Mouse (Mus musculus) lung, postnatal 0 days (tissue): ENCODE results near the gene Tldc2. TPM values are rescaled to one million over a fixed set of nuclear protein-coding genes. Genes with fewer than 3 reads are reported as not detected.

Experiments used
- ATAC-seq: fragments of 200-750 bp; cut with Nextera tagmentation; 2 replicates; pipeline ENCODE4 v1.8.0; 2017; ENCODE audit warnings: moderate library complexity
- DNase-seq: peaks from one replicate; pipeline ENCODE4 v3.0.0-alpha.2; 2016; ENCODE audit warnings: low spot score
- H3K27ac ChIP-seq: fragments of 300-500 bp; sonication (generic); 2 replicates; pipeline ENCODE4 v1.5.1; 2014; ENCODE audit warnings: antibody characterized with exemption, mild to moderate bottlenecking, low read length, mixed read lengths
- H3K27me3 ChIP-seq: fragments of 300-500 bp; sonication (generic); replicated peaks from 2 replicates; pipeline ENCODE4 v1.6.1; 2014; ENCODE audit warnings: low read length, mixed read lengths; ENCODE audit not compliant: insufficient read depth
- H3K36me3 ChIP-seq: fragments of 300-500 bp; sonication (generic); 2 replicates; pipeline ENCODE4 v1.6.1; 2014; ENCODE audit warnings: low read length, mixed read lengths; ENCODE audit not compliant: insufficient read depth
- H3K4me1 ChIP-seq: fragments of 300-500 bp; sonication (generic); 2 replicates; pipeline ENCODE4 v1.6.1; 2014; ENCODE audit warnings: antibody characterized with exemption, low read depth, low read length, mixed read lengths; ENCODE audit not compliant: insufficient read depth
- H3K4me2 ChIP-seq: fragments of 300-500 bp; sonication (generic); replicated peaks from 2 replicates; pipeline ENCODE4 v1.6.1; 2014; ENCODE audit warnings: low read depth, mild to moderate bottlenecking, low read length, moderate library complexity, mixed read lengths
- H3K4me3 ChIP-seq: fragments of 300-500 bp; sonication (generic); 2 replicates; pipeline ENCODE4 v1.5.1; 2014; ENCODE audit warnings: low read depth, low read length
- H3K9ac ChIP-seq: fragments of 300-500 bp; sonication (generic); replicated peaks from 2 replicates; pipeline ENCODE4 v1.6.1; 2014; ENCODE audit warnings: low read depth, mild to moderate bottlenecking
- H3K9me3 ChIP-seq: fragments of 300-500 bp; sonication (generic); 2 replicates; pipeline ENCODE4 v1.6.1; 2016; ENCODE audit warnings: low read length, mixed read lengths
- CTCF ChIP-seq: IDR thresholded peaks from 2 replicates; pipeline ENCODE4 v1.5.1; 2016; ENCODE audit warnings: antibody characterized with exemption, mild to moderate bottlenecking
- EP300 ChIP-seq: IDR thresholded peaks from 2 replicates; pipeline ENCODE4 v1.6.1; 2016; ENCODE audit warnings: antibody characterized with exemption, mild to moderate bottlenecking, control low read depth
- WGBS: fragments of 180-500 bp; shearing (Covaris S2); extraction: QIAGEN DNeasy Blood & Tissue Kit; methylation state at CpG from one replicate; pipeline ENCODE4 v1.1.7; 2014; 5-methylcytosine and 5-hydroxymethylcytosine counted together
- polyA plus RNA-seq: library from polyadenylated mRNA; unstranded; fragments of >200 nt; fragmentation: Nextera tagmentation; extraction: Ambion mirVana; gene quantifications from 2 replicates; pipeline ENCODE4 v1.2.1, GENCODE M21; 2015

Gene Tldc2
- polyA plus RNA-seq, 1 experiment from 2014 or later = not detected

GRCm38 (mm10) chr2:157075226-157075625 lies 11.6 kb upstream of the Tldc2 start:
- Histone ChIP-seq H3K9me3 (no peaks in the 10 kb centered on the region), H3K9ac (no peak overlapping the region), H3K27me3 (no peaks in the 10 kb centered on the region), H3K4me2 (peak overlapping the region; percentile 83), H3K27ac (peak overlapping the region; percentile 51), H3K36me3 (no peaks in the 10 kb centered on the region), H3K4me1 (peaks cover 54% of the 10 kb centered on the region), H3K4me3 (0 out of 2 replicates have a peak overlapping the region, but pooled peaks have one; percentile 15)
- DNase-seq (no peak), ATAC-seq (no peak)
- no peak for TF ChIP-seq EP300
- TF ChIP-seq CTCF = no peak
- 75% methylated on average over 3 of the region's 3 CpGs for WGBS

- Histone ChIP-seq H3K27me3 (no peaks in the 10 kb centered on the region), H3K27ac (peak overlapping the region; percentile 51), H3K4me2 (peak overlapping the region; percentile 83), H3K9me3 (no peaks in the 10 kb centered on the region), H3K9ac (no peak overlapping the region), H3K36me3 (no peaks in the 10 kb centered on the region), H3K4me1 (peaks cover 50% of the 10 kb centered on the region), H3K4me3 (0 out of 2 replicates have a peak overlapping the region, but pooled peaks have one; percentile 15)
- TF ChIP-seq CTCF (no peak), EP300 (no peak)
- no peak for ATAC-seq
- peak; percentile 45 for DNase-seq
- 10% methylated on average over 3 of the region's 3 CpGs for WGBS
Observed at GRCm38 (mm10) chr2:157075685-157076084, 11.2 kb upstream of the Tldc2 start.

- Histone ChIP-seq H3K27ac (peak overlapping the region; percentile 95; the same call in 1 of the 2 replicates), H3K4me3 (peak overlapping the region; percentile 86), H3K9me3 (no peaks in the 10 kb centered on the region), H3K4me2 (peak overlapping the region; percentile 83), H3K4me1 (peaks cover 42% of the 10 kb centered on the region), H3K27me3 (no peaks in the 10 kb centered on the region), H3K9ac (no peak overlapping the region), H3K36me3 (no peaks in the 10 kb centered on the region)
- TF ChIP-seq CTCF (no peak), EP300 (no peak)
- WGBS = 76% methylated on average over 7 of the region's 7 CpGs
- ATAC-seq = no peak
- DNase-seq = no peak
Observed at GRCm38 (mm10) chr2:157076585-157076984, 10.3 kb upstream of the Tldc2 start.

GRCm38 (mm10) chr2:157077160-157077559 lies 9.7 kb upstream of the Tldc2 start:
- Histone ChIP-seq H3K4me2 (peak overlapping the region; percentile 83), H3K27me3 (no peaks in the 10 kb centered on the region), H3K9ac (peak overlapping the region; percentile 88), H3K4me1 (peaks cover 37% of the 10 kb centered on the region), H3K9me3 (no peaks in the 10 kb centered on the region), H3K4me3 (peak overlapping the region; percentile 86), H3K27ac (peak overlapping the region; percentile 95), H3K36me3 (no peaks in the 10 kb centered on the region)
- WGBS = 14% methylated on average over 5 of the region's 5 CpGs
- ATAC-seq (peak; percentile 1; the same call in 1 of the 2 replicates), DNase-seq (peak; percentile 44)
- TF ChIP-seq CTCF (no peak), EP300 (no peak)

- peak; percentile 92 for DNase-seq
- Histone ChIP-seq H3K9ac (peak overlapping the region; percentile 88), H3K27me3 (no peaks in the 10 kb centered on the region), H3K4me2 (peak overlapping the region; percentile 83), H3K4me1 (peaks cover 32% of the 10 kb centered on the region), H3K4me3 (peak overlapping the region; percentile 86), H3K9me3 (no peaks in the 10 kb centered on the region), H3K27ac (peak overlapping the region; percentile 95), H3K36me3 (no peaks in the 10 kb centered on the region)
- TF ChIP-seq CTCF (no peak), EP300 (peak; percentile 86)
- ATAC-seq = peak; percentile 48
- WGBS = 3% methylated on average over 15 of the region's 15 CpGs
Observed at GRCm38 (mm10) chr2:157077641-157078058, 9.2 kb upstream of the Tldc2 start.

- peaks cover 31% of the 10 kb centered on the region; the same call in 1 of the 2 replicates for H3K4me1 ChIP-seq
- peak overlapping the region; percentile 95 for H3K27ac ChIP-seq
- no peaks in the 10 kb centered on the region for H3K27me3 ChIP-seq
- H3K9ac ChIP-seq = peak overlapping the region; percentile 88
- peak; percentile 45 for DNase-seq
- H3K9me3 ChIP-seq = no peaks in the 10 kb centered on the region
- no peaks in the 10 kb centered on the region for H3K36me3 ChIP-seq
- H3K4me2 ChIP-seq = peak overlapping the region; percentile 83
- H3K4me3 ChIP-seq = peak overlapping the region; percentile 86
- 2% methylated on average over 66 of the region's 79 CpGs for WGBS
- peak; percentile 4 for ATAC-seq
- no peak for TF ChIP-seq EP300
- no peak for TF ChIP-seq CTCF
Observed at GRCm38 (mm10) chr2:157078059-157078792, 8.6 kb upstream of the Tldc2 start.
